Mouse (Mus musculus): ENCODE results near the gene Arl6. TPM values are rescaled to one million over a fixed set of nuclear protein-coding genes. Genes with fewer than 3 reads are reported as not detected.
A peak's percentile ranks its signal among the peaks of the same experiment; 100 is the strongest.

Arl6 gene
- total RNA-seq (2021): 1 to 10 TPM; 4.9 to 6.3 TPM
- long read RNA-seq, experiment 1, transcript Arl6-201 (8 exons, 1,696 nt): major isoform, 14 of 14 reads
- long read RNA-seq, experiment 1, partial matches to known transcripts: 0 of 14 reads
- long read RNA-seq, experiment 1, other reads (novel, unspliced or antisense): 0 of 14 reads
- long read RNA-seq, experiment 2, transcript Arl6-201 (8 exons, 1,696 nt): major isoform, 10 of 11 reads
- long read RNA-seq, experiment 2, partial matches to known transcripts: 0 of 11 reads
- long read RNA-seq, experiment 2, other reads (novel, unspliced or antisense): 1 of 11 reads

- DNase-seq: peak; percentile 95 to 96
- intact Hi-C loops (cut with DNase I): no loop called here
Observed at GRCm38 (mm10) chr16:59639102-59639691, at the start of gene Arl6. Gene Arl6, minus strand, starts transcription at chr16:59639391.

- no peak for DNase-seq
- intact Hi-C loops (cut with DNase I): loop anchor here (10.0 kb wide), 1 partner anchor 850 kb away; no protein-coding TSS in a partner anchor
Observed at GRCm38 (mm10) chr16:59685135-59685534, 45.9 kb upstream of the Arl6 start.

- DNase-seq: peak; percentile 44 to 79
- intact Hi-C loops (cut with DNase I): loop anchor here (10.0 kb wide), 1 partner anchor 851 kb away; no protein-coding TSS in a partner anchor
Observed at GRCm38 (mm10) chr16:59683434-59683833, 44.2 kb upstream of the Arl6 start.

- intact Hi-C loops (cut with DNase I): loop anchor here (10.0 kb wide), 1 partner anchor 852 kb away; no protein-coding TSS in a partner anchor
- no peak for DNase-seq
Observed at GRCm38 (mm10) chr16:59682216-59682891, 43.2 kb upstream of the Arl6 start.

- DNase-seq: no peak
- intact Hi-C loops (cut with DNase I): no loop called here
Observed at GRCm38 (mm10) chr16:59666938-59667337, 27.7 kb upstream of the Arl6 start.

- no peak for DNase-seq
- intact Hi-C loops (cut with DNase I): no loop called here
Observed at GRCm38 (mm10) chr16:59643766-59644165, 4.6 kb upstream of the Arl6 start.

- intact Hi-C loops (cut with DNase I): no loop called here
- no peak for DNase-seq
Observed at GRCm38 (mm10) chr16:59639985-59640384, 794 bp upstream of the Arl6 start.

GRCm38 (mm10) chr16:59634598-59634997, 4.6 kb downstream of the Arl6 start:
- intact Hi-C loops (cut with DNase I): no loop called here
- DNase-seq: peak in 1 of 2 experiments; percentile 6

GRCm38 (mm10) chr16:59621554-59621953, 17.6 kb downstream of the Arl6 start:
- intact Hi-C loops (cut with DNase I): no loop called here
- no peak for DNase-seq

GRCm38 (mm10) chr16:59617167-59617566, 22.0 kb downstream of the Arl6 start:
- intact Hi-C loops (cut with DNase I): loop anchor here (2.0 kb wide), 2 partner anchors 82 to 196 kb away; no protein-coding TSS in a partner anchor
- DNase-seq: peak; percentile 19 to 51

GRCm38 (mm10) chr16:59615675-59616074, 23.5 kb downstream of the Arl6 start:
- intact Hi-C loops (cut with DNase I): loop anchor here (1.0 to 2.0 kb wide), 3 partner anchors 81 to 195 kb away; no protein-coding TSS in a partner anchor
- DNase-seq: no peak

GRCm38 (mm10) chr16:59610750-59611149, 28.4 kb downstream of the Arl6 start:
- intact Hi-C loops (cut with DNase I): no loop called here
- no peak for DNase-seq

GRCm38 (mm10) chr16:59604078-59604781, 35.0 kb downstream of the Arl6 start:
- DNase-seq: no peak
- intact Hi-C loops (cut with DNase I): loop anchor here (5.0 kb wide), 2 partner anchors 67 to 127 kb away; no protein-coding TSS in a partner anchor

GRCm38 (mm10) chr16:59600311-59601251, 38.6 kb downstream of the Arl6 start, which contains the start of gene Crybg3:
Gene Crybg3, minus strand, starts transcription at chr16:59600979.
- intact Hi-C loops (cut with DNase I): loop anchor here (5.0 kb wide), 2 partner anchors 63 to 123 kb away; no protein-coding TSS in a partner anchor
- DNase-seq: peak; percentile 92 to 93

GRCm38 (mm10) chr16:59599411-59600265, 39.6 kb downstream of the Arl6 start:
- peak in 1 of 2 experiments; percentile 46 for DNase-seq
- intact Hi-C loops (cut with DNase I): loop anchor here (2.0 to 5.0 kb wide), 3 partner anchors 31 to 122 kb away; no protein-coding TSS in a partner anchor

- DNase-seq: peak in 1 of 2 experiments; percentile 27
- intact Hi-C loops (cut with DNase I): loop anchor here (2.0 kb wide), 1 partner anchor 30 kb away; no protein-coding TSS in a partner anchor
Observed at GRCm38 (mm10) chr16:59598997-59599396, 40.2 kb downstream of the Arl6 start.

- intact Hi-C loops (cut with DNase I): no loop called here
Observed at GRCm38 (mm10) chr16:59597256-59597655, 41.9 kb downstream of the Arl6 start.

GRCm38 (mm10) chr16:59594714-59595113, 44.5 kb downstream of the Arl6 start:
- intact Hi-C loops (cut with DNase I): no loop called here
- no peak for DNase-seq

More at GRCm38 (mm10) chr16:59597256-59597655, 41.9 kb downstream of the Arl6 start:
- DNase-seq: no peak
